Mouse (Mus musculus): ENCODE results near the gene Wdr73. TPM values are rescaled to one million over a fixed set of nuclear protein-coding genes. Genes with fewer than 3 reads are reported as not detected.
A peak's percentile ranks its signal among the peaks of the same experiment; 100 is the strongest.
"Not testable (repeated sequence)": the region's sequence is repeated elsewhere in the genome, so short reads cannot be mapped to it uniquely, and the experiment has no call there.

The Wdr73 gene
- polyA plus RNA-seq (2016; fragmentation: Nextera tagmentation; extraction: Ambion mirVana): 37.2 and 40.5 TPM in 2 replicates

GRCm38 (mm10) chr7:80900944-80901501, at the start of gene Wdr73:
Wdr73 (minus strand) TSS chr7:80901269.
- H3K27me3 ChIP-seq: no peaks in the 10 kb centered on the region
- under 1% methylated on average over 36 of the region's 36 CpGs for WGBS
- peak within 1 kb of the TSS; percentile 74 for H3K4me3 ChIP-seq
- peak within 1 kb of the TSS; percentile 70 for H3K27ac ChIP-seq
- no peaks in the 10 kb centered on the region for H3K9me3 ChIP-seq (replicated peaks)
- peaks cover 30% of the 10 kb centered on the region for H3K36me3 ChIP-seq
- H3K4me2 ChIP-seq (replicated peaks): peak within 1 kb of the TSS; percentile 76
- peak within 1 kb of the TSS; percentile 76 for H3K9ac ChIP-seq
- peak; percentile 94 for ATAC-seq (ENCODE audit: low FRiP score)
- peaks cover 22% of the 10 kb centered on the region for H3K4me1 ChIP-seq

GRCm38 (mm10) chr7:80947445-80948350, 46.6 kb upstream of the Wdr73 start, which contains the start of gene Sec11a:
Sec11a (minus strand) TSS chr7:80947780.
- 2% methylated on average over 43 of the region's 44 CpGs for WGBS
- peak; percentile 100 for ATAC-seq (ENCODE audit: low FRiP score)

DNA sequence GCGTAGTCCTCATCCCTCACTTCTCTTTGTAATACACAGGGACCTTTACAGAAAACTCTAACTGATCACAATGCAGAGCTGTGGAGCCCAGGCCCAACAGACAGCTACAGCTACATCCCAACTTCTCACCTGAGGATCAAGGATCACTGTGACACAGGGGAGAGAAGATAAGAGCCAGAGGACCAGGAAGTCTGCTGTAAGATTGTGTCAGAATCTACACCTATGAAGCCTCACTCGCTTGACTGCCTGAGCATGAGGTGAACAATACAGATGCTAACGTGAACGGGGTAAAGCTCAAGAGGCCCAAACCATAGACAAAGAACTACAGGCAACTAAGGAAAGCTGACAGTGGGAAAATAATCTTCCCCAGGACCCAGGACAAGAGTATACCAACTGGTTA, 38.7 kb upstream of the Wdr73 start:
- no peaks in the 10 kb centered on the region for H3K9me3 ChIP-seq (replicated peaks)
- H3K4me2 ChIP-seq (replicated peaks): no peak overlapping the region
- H3K36me3 ChIP-seq: peaks cover 14% of the 10 kb centered on the region; the same call in 1 of the 2 replicates
- no peak overlapping the region for H3K4me3 ChIP-seq
- no peak overlapping the region for H3K27ac ChIP-seq
- H3K9ac ChIP-seq: no peak overlapping the region
- H3K4me1 ChIP-seq: no peaks in the 10 kb centered on the region
- H3K27me3 ChIP-seq: no peaks in the 10 kb centered on the region
- 95% methylated on average over 4 of the region's 4 CpGs for whole genome bisulfite sequencing
- no peak for ATAC-seq (ENCODE audit: low FRiP score)

More at GRCm38 (mm10) chr7:80947445-80948350, 46.6 kb upstream of the Wdr73 start, which contains the start of gene Sec11a:
- Histone ChIP-seq H3K27ac (peak within 1 kb of the TSS; percentile 98), H3K27me3 (0 out of 2 replicates have a peak, but pooled peaks cover 4% of the 10 kb centered on the region), H3K36me3 (peaks cover 11% of the 10 kb centered on the region; the same call in 1 of the 2 replicates), H3K4me1 (peaks cover 20% of the 10 kb centered on the region), H3K4me3 (peak within 1 kb of the TSS; percentile 93), H3K9ac (peak within 1 kb of the TSS; percentile 94), H3K4me2 (replicated peaks) (peak within 1 kb of the TSS; percentile 90), H3K9me3 (replicated peaks) (no peaks in the 10 kb centered on the region)

- H3K9me3 ChIP-seq (replicated peaks); H3K4me1 ChIP-seq; H3K4me2 ChIP-seq (replicated peaks): not testable (repeated sequence)
Measured at GRCm38 (mm10) chr7:80937304-80937666, 36.2 kb upstream of the Wdr73 start.

GRCm38 (mm10) chr7:80936617-80937303, 35.7 kb upstream of the Wdr73 start:
- WGBS: 81% methylated on average over 7 of the region's 7 CpGs
- H3K9ac ChIP-seq; ATAC-seq (ENCODE audit: low FRiP score); H3K4me1 ChIP-seq; H3K4me3 ChIP-seq; H3K27ac ChIP-seq; H3K27me3 ChIP-seq; H3K4me2 ChIP-seq (replicated peaks); H3K9me3 ChIP-seq (replicated peaks): not testable (repeated sequence)
- peaks cover 27% of the 10 kb centered on the region for H3K36me3 ChIP-seq

More at GRCm38 (mm10) chr7:80937304-80937666, 36.2 kb upstream of the Wdr73 start:
- not testable (repeated sequence) for H3K27me3 ChIP-seq; H3K27ac ChIP-seq; H3K9ac ChIP-seq; ATAC-seq (ENCODE audit: low FRiP score); H3K4me3 ChIP-seq
- H3K36me3 ChIP-seq: peaks cover 23% of the 10 kb centered on the region

- peaks cover 36% of the 10 kb centered on the region for H3K36me3 ChIP-seq
- no peaks in the 10 kb centered on the region for H3K27me3 ChIP-seq
- H3K4me2 ChIP-seq (replicated peaks): no peak overlapping the region
- H3K9me3 ChIP-seq (replicated peaks): no peaks in the 10 kb centered on the region
- H3K27ac ChIP-seq: no peak overlapping the region
- H3K9ac ChIP-seq: no peak overlapping the region
- WGBS: 86% methylated on average over 1 of the region's 1 CpGs
- H3K4me3 ChIP-seq: no peak overlapping the region
- no peak for ATAC-seq (ENCODE audit: low FRiP score)
- H3K4me1 ChIP-seq: no peaks in the 10 kb centered on the region
Measured at GRCm38 (mm10) chr7:80935834-80936233, 34.8 kb upstream of the Wdr73 start.

GRCm38 (mm10) chr7:80932777-80933176, 31.7 kb upstream of the Wdr73 start:
- Histone ChIP-seq H3K9ac (no peak overlapping the region), H3K4me1 (no peaks in the 10 kb centered on the region), H3K36me3 (peaks cover 38% of the 10 kb centered on the region), H3K4me2 (replicated peaks) (no peak overlapping the region), H3K27ac (no peak overlapping the region), H3K4me3 (no peak overlapping the region), H3K9me3 (replicated peaks) (no peaks in the 10 kb centered on the region), H3K27me3 (no peaks in the 10 kb centered on the region)
- 85% methylated on average over 1 of the region's 1 CpGs for WGBS
- ATAC-seq (ENCODE audit: low FRiP score): no peak

DNA sequence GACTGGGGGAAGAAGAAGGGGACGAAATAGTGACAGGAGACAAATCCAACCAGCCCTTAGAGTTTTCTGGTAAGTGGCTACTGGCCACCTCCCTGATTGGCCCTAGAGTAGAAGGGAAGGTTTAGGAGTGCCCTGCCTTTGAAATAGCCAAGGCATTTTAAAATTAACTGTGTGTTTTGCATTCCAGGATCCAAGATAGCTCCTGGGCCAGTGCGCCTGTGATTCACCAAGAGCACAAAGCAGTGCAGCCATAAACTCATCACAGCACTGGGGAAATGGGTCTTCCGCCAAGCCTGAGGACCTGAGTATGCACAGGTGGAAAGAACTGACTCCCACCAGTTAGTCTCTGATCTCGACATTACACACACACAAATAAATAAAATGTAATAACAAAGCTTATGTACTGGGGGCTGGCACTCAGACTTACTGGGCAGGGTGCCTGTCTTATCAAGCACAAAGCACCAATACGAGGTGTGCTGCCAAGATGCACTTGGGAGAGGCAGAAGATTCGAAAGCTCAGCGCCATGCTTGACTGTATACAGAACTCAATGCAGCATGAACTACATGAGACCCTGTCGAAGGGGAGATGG, 30.6 kb upstream of the Wdr73 start:
- Histone ChIP-seq H3K4me3 (no peak overlapping the region), H3K36me3 (peaks cover 45% of the 10 kb centered on the region), H3K9ac (no peak overlapping the region), H3K9me3 (replicated peaks) (no peaks in the 10 kb centered on the region), H3K4me1 (no peaks in the 10 kb centered on the region), H3K4me2 (replicated peaks) (no peak overlapping the region), H3K27ac (no peak overlapping the region), H3K27me3 (no peaks in the 10 kb centered on the region)
- ATAC-seq (ENCODE audit: low FRiP score): no peak
- WGBS: 94% methylated on average over 8 of the region's 8 CpGs

DNA sequence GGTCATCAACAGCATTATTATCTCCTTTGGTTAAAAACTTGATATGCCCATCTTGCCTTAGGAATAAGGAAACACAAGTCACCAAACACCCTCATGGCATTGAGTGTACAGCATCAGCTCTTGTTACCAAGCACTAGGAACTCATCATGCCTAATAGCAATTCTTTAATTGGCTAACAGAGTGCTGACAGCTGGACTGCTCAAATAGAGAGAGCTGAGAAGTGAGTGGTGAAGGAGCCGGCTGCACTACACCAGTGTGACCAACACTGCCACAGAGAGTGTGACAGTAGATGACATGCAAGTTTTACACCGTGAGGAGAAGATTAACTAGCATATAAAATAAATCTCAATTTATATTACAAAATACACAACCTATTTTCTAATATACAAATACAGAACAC, 22.1 kb upstream of the Wdr73 start:
- no peak overlapping the region for H3K9ac ChIP-seq
- no peaks in the 10 kb centered on the region for H3K4me1 ChIP-seq
- H3K27ac ChIP-seq: no peak overlapping the region
- no peaks in the 10 kb centered on the region for H3K27me3 ChIP-seq
- no peak for ATAC-seq (ENCODE audit: low FRiP score)
- H3K4me3 ChIP-seq: no peak overlapping the region
- peaks cover 68% of the 10 kb centered on the region for H3K36me3 ChIP-seq
- WGBS: 90% methylated on average over 2 of the region's 2 CpGs
- no peaks in the 10 kb centered on the region for H3K9me3 ChIP-seq (replicated peaks)
- no peak overlapping the region for H3K4me2 ChIP-seq (replicated peaks)

- H3K36me3 ChIP-seq: peaks cover 74% of the 10 kb centered on the region
- H3K9me3 ChIP-seq (replicated peaks): no peaks in the 10 kb centered on the region
- no peak overlapping the region for H3K9ac ChIP-seq
- no peaks in the 10 kb centered on the region for H3K27me3 ChIP-seq
- H3K4me1 ChIP-seq: no peaks in the 10 kb centered on the region
- H3K4me3 ChIP-seq: no peak overlapping the region
- no peak overlapping the region for H3K4me2 ChIP-seq (replicated peaks)
- WGBS: 84% methylated on average over 5 of the region's 5 CpGs
- no peak for ATAC-seq (ENCODE audit: low FRiP score)
- no peak overlapping the region for H3K27ac ChIP-seq
Measured at GRCm38 (mm10) chr7:80919647-80920008, 18.6 kb upstream of the Wdr73 start.

- no peak for ATAC-seq (ENCODE audit: low FRiP score)
- 87% methylated on average over 8 of the region's 8 CpGs for WGBS
- no peaks in the 10 kb centered on the region for H3K9me3 ChIP-seq (replicated peaks)
- H3K36me3 ChIP-seq: peaks cover 74% of the 10 kb centered on the region
- no peaks in the 10 kb centered on the region for H3K4me1 ChIP-seq
- no peak overlapping the region for H3K9ac ChIP-seq
- no peak overlapping the region for H3K27ac ChIP-seq
- H3K27me3 ChIP-seq: no peaks in the 10 kb centered on the region
- H3K4me2 ChIP-seq (replicated peaks): no peak overlapping the region
- no peak overlapping the region for H3K4me3 ChIP-seq
Measured at GRCm38 (mm10) chr7:80918982-80919646, 18.0 kb upstream of the Wdr73 start.

Measured in hindbrain, embryonic 12.5 days (tissue).